ENCODE assay signal across 8 mouse cellular contexts in the genomic region with DNA sequence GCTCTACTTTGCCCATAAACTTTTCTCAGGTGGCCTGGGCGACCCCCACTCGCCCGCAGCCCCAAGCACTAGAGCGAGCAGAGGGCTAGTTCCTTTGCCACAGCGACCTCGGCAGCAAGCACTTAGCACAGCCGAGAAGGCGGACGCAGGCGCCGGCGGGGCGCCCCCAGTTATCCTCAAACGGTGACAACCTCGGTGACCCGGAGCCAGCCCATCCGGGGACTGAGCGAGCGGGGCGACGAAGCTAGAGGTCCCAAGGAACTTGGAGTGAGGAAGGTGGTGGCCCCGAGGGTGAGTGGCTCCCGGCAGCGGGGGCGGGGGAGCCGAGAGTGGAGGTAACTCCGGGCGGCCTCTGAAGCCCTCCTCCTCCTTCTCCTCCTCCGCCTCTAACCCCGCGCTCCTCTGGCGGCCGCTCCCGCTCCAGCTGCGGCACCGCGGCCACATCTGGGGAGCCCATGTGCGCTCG. TPM values are rescaled to one million over a fixed set of nuclear protein-coding genes. Genes with fewer than 3 reads are reported as not detected.
DNase-seq lines count a peak whose midpoint lies in the region; ATAC-seq and TF ChIP-seq lines count a peak whose summit lies in the region.

A gene (plus strand): TSS at position 370 of the 466 bp plus-strand sequence.

- H3K4me3 ChIP-seq in layer of hippocampus, adult 2 months: peak within 1 kb of the TSS; percentile 93

- H3K27me3 ChIP-seq in Patski: peaks cover 70% of the 10 kb centered on the region

- no peak for DNase-seq in Patski (ENCODE audit: low read depth, low spot score)
- DNase-seq in cerebellum, adult 8-10 months: peak; percentile 55
- peak; percentile 39 for DNase-seq in heart, postnatal 36 days
- DNase-seq in layer of hippocampus, adult 2 months (ENCODE audit: low spot score in 2 of 2): peak in 1 of 2 experiments; percentile 36
- peak; percentile 46 for DNase-seq in lung, postnatal 10 days
- peak; percentile 26 for DNase-seq in right cerebral cortex, adult 18-20 months

- POLR2A ChIA-PET in Patski (lab: Charles Lee): no interaction called here

- no peak for TF ChIP-seq CTCF in Patski (IDR thresholded peaks at IDR 0.05)
- TF ChIP-seq CTCF in layer of hippocampus, adult 2 months (conservative IDR thresholded peaks at IDR 0.05): no peak

- CTCF ChIA-PET in Patski (lab: Charles Lee): no interaction called here

- intact Hi-C loops in heart, postnatal 36 days (cut with DNase I): loop anchor here (5.0 kb wide), 1 partner anchor 469 kb away; no protein-coding TSS in a partner anchor

- in situ Hi-C loops in Patski (cut with MboI; ENCODE audit: low pct_unique_long_range_greater_than_20kb): no loop called here

- ATAC-seq in Patski: peak; percentile 34
- ATAC-seq in frontal cortex, adult (ENCODE audit: low TSS enrichment): peak; percentile 21
- ATAC-seq in monocyte, adult 5-6 weeks (replicated peaks; ENCODE audit: insufficient number of reproducible peaks, low FRiP score, low TSS enrichment, poor library complexity, severe bottlenecking): no peak

- H3K27ac ChIP-seq in layer of hippocampus, adult 2 months: peak within 1 kb of the TSS; percentile 98

RNA-seq across cellular contexts. Expression of the gene that starts here (rescaled TPM):
- not detected for polyA plus RNA-seq in Patski (2021)
- 1 to 10 TPM in 1 of 2 experiments, under 1 TPM in 1; 0.44 to 1.2 TPM for total RNA-seq in heart, postnatal 36 days (2021)
- 1 to 10 TPM; 6.0 TPM for total RNA-seq in layer of hippocampus, adult 2 months (2021)
- not detected in 3 replicates for total RNA-seq in monocyte, adult 5-6 weeks (2017)

Comparison
In these comparisons a context has a peak if more than half of its experiments do, and no peak if none do; other contexts are left out.
1. Peak in ATAC-seq in Patski; RNA of the gene not detected or under 1 TPM.